Mouse (Mus musculus): ENCODE results near the gene Srpk1.
"Not testable (repeated sequence)": the region's sequence is repeated elsewhere in the genome, so short reads cannot be mapped to it uniquely, and the experiment has no call there.

The Srpk1 gene

GRCm38 (mm10) chr17:28556635-28557396 lies 65.7 kb downstream of the Srpk1 start:
- DNase-seq (ENCODE audit: low spot score in 2 of 2), result no peak

- DNase-seq (ENCODE audit: low spot score in 2 of 2), result not testable (repeated sequence)
Observed at GRCm38 (mm10) chr17:28554021-28554420, 68.5 kb downstream of the Srpk1 start.

DNA sequence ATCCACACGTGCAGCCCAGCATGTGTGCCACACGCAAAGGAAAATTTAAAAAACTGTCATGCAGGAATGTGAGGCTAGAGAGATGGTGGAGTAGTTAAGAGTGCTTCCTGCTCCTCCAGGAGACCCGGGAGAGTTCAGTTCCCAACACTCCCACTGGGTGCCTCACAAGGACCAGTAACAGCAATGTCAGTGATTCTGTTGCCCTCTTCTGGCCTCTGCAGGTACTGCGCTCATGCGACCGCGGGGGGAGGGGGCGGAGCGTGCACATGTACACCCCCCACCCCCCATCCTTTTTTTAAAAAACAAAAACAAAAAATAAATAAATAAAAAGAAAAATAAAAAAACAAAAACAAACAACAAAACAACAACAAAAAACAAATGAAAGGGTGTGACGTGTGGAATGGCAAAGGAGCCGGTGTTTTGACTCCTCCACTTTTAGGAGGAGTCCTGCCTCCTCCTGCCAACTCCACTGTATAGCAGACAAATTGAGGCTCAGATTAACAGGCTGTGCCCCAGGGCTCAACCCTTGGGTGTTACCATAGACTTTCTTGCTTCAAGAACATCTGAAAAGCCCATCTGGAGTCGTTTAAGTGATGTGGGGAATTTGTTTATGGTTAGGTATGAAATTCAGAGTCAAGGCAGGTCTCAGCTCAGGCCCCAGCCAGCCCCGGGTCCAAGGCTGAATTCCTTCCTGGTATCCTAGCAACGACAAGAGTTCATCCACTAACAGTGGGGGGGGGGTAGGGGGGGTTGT lies 69.3 kb downstream of the Srpk1 start:
- peak; percentile 36 to 44 for DNase-seq (ENCODE audit: low spot score in 2 of 2)

GRCm38 (mm10) chr17:28549111-28549510 lies 73.4 kb downstream of the Srpk1 start, which contains the start of gene Clpsl2:
Gene Clpsl2, plus strand, starts transcription at chr17:28549411.
- no peak for DNase-seq (ENCODE audit: low spot score in 2 of 2)

DNA sequence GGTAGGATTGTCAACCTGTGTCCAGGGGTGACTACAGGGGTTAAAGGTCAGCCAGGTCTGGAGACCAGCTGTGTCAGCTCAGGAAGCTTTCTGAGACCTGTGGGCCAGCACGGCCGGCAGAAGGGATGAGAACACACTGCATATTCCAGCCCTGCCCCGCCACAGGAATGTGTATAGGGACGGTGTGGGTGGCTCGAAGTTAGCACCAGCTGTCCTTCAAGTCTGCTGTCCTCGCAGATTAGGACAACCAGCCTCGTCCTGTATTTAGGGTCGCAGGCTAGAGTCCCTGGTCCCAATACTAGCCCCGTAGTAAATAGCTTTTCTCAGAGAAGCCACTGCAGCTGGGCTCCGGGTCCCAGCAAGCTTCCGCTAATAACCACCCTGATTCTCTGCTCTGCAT lies 74.0 kb downstream of the Srpk1 start:
- no peak for DNase-seq (ENCODE audit: low spot score in 2 of 2)

GRCm38 (mm10) chr17:28546925-28547324 lies 75.6 kb downstream of the Srpk1 start:
- no peak for DNase-seq (ENCODE audit: low spot score in 2 of 2)

DNA sequence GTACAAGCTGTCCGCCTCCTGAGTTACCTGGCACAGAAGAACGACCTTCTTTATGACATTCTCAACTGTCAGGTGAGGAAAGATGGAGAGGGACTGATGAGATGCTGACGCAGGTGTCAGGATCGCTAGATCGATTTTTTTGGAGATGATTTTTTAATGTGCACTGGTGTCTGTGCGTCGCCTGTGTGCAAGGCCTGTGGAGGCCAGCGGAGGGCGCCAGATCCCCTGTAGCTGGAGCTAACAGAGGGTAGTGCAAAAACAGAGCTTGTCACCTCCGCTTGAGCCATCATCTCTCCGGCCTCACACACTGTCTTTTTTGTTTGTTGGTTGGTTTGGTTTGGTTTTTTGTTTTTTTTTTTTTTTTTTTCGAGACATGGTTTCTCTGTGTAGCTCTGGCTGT lies 84.6 kb downstream of the Srpk1 start:
- no peak for DNase-seq (ENCODE audit: low spot score in 2 of 2)

Data from spleen, postnatal 36 days (tissue).